Mouse (Mus musculus) liver, embryonic 15.5 days (tissue): ENCODE results near the gene 4932438H23Rik. TPM values are rescaled to one million over a fixed set of nuclear protein-coding genes. Genes with fewer than 3 reads are reported as not detected.

ENCODE experiments used
- ATAC-seq: fragments of 200-750 bp; cut with Nextera tagmentation; 2 replicates; pipeline ENCODE4 v1.8.0; 2017; ENCODE audit warnings: moderate number of reproducible peaks, mild to moderate bottlenecking, moderate library complexity; ENCODE audit not compliant: insufficient read depth
- H3K27ac ChIP-seq: fragments of 300-500 bp; sonication (generic); replicated peaks from 2 replicates; pipeline ENCODE4 v1.5.1; 2015; ENCODE audit warnings: mild to moderate bottlenecking, inconsistent platforms
- H3K27me3 ChIP-seq: fragments of 300-500 bp; sonication (generic); 2 replicates; pipeline ENCODE4 v1.6.1; 2015; ENCODE audit warnings: mild to moderate bottlenecking, inconsistent platforms
- H3K36me3 ChIP-seq: fragments of 300-500 bp; sonication (generic); replicated peaks from 2 replicates; pipeline ENCODE4 v1.6.1; 2015; ENCODE audit warnings: moderate library complexity, mild to moderate bottlenecking, inconsistent platforms
- H3K4me1 ChIP-seq: fragments of 300-500 bp; sonication (generic); replicated peaks from 2 replicates; pipeline ENCODE4 v1.6.1; 2015; ENCODE audit warnings: inconsistent platforms
- H3K4me2 ChIP-seq: fragments of 300-500 bp; sonication (generic); 2 replicates; pipeline ENCODE4 v1.6.1; 2015; ENCODE audit warnings: moderate library complexity, mild to moderate bottlenecking, inconsistent platforms
- H3K4me3 ChIP-seq: fragments of 300-500 bp; sonication (generic); replicated peaks from 2 replicates; pipeline ENCODE4 v1.5.1; 2015; ENCODE audit warnings: mild to moderate bottlenecking, inconsistent platforms
- H3K9ac ChIP-seq: fragments of 300-500 bp; sonication (generic); 2 replicates; pipeline ENCODE4 v1.6.1; 2015; ENCODE audit warnings: moderate library complexity, mild to moderate bottlenecking, inconsistent platforms
- H3K9me3 ChIP-seq: fragments of 300-500 bp; sonication (generic); replicated peaks from 2 replicates; pipeline ENCODE4 v1.6.1; 2016; ENCODE audit warnings: inconsistent platforms
- WGBS: fragments of 180-500 bp; shearing (Covaris S2); methylation state at CpG from one replicate; pipeline ENCODE4 v1.1.7; 2015; ENCODE audit warnings: mixed read lengths; ENCODE audit not compliant: insufficient replicate concordance; 5-methylcytosine and 5-hydroxymethylcytosine counted together
- polyA plus RNA-seq: library from polyadenylated mRNA; unstranded; fragments of >200 nt; fragmentation: Nextera tagmentation; extraction: Ambion mirVana; gene quantifications from 2 replicates; pipeline ENCODE4 v1.2.1, GENCODE M21; 2015

Gene 4932438H23Rik
- polyA plus RNA-seq, 1 experiment from 2014 or later, result not detected

- peaks cover 45% of the 10 kb centered on the region; the same call in 1 of the 2 replicates for H3K27me3 ChIP-seq
- no peak overlapping the region for H3K9ac ChIP-seq
- ATAC-seq, result no peak
- no peak overlapping the region for H3K4me3 ChIP-seq
- no peak overlapping the region for H3K27ac ChIP-seq
- H3K9me3 ChIP-seq, result no peaks in the 10 kb centered on the region
- 46% methylated on average over 16 of the region's 16 CpGs for WGBS
- no peaks in the 10 kb centered on the region for H3K36me3 ChIP-seq
- H3K4me2 ChIP-seq, result no peak overlapping the region
- H3K4me1 ChIP-seq, result no peaks in the 10 kb centered on the region
Measured at GRCm38 (mm10) chr16:91056043-91056821, 38.7 kb downstream of the 4932438H23Rik start.

GRCm38 (mm10) chr16:91055150-91055549, 39.8 kb downstream of the 4932438H23Rik start:
- H3K9me3 ChIP-seq, result no peaks in the 10 kb centered on the region
- no peaks in the 10 kb centered on the region for H3K4me1 ChIP-seq
- no peak for ATAC-seq
- no peak overlapping the region for H3K9ac ChIP-seq
- no peak overlapping the region for H3K27ac ChIP-seq
- H3K36me3 ChIP-seq, result no peaks in the 10 kb centered on the region
- H3K27me3 ChIP-seq, result peaks cover 48% of the 10 kb centered on the region
- H3K4me3 ChIP-seq, result no peak overlapping the region
- H3K4me2 ChIP-seq, result no peak overlapping the region
- 66% methylated on average over 5 of the region's 5 CpGs for WGBS

GRCm38 (mm10) chr16:91053599-91053998, 41.3 kb downstream of the 4932438H23Rik start:
- Histone ChIP-seq H3K27me3 (peaks cover 56% of the 10 kb centered on the region), H3K36me3 (no peaks in the 10 kb centered on the region), H3K9ac (no peak overlapping the region), H3K4me2 (no peak overlapping the region), H3K4me1 (no peaks in the 10 kb centered on the region), H3K9me3 (no peaks in the 10 kb centered on the region), H3K27ac (no peak overlapping the region), H3K4me3 (no peak overlapping the region)
- WGBS, result 52% methylated on average over 8 of the region's 8 CpGs
- no peak for ATAC-seq

- Histone ChIP-seq H3K27me3 (peaks cover 17% of the 10 kb centered on the region), H3K9me3 (no peaks in the 10 kb centered on the region), H3K27ac (no peak overlapping the region), H3K4me2 (peak overlapping the region; percentile 87), H3K4me3 (peak overlapping the region; percentile 92), H3K36me3 (peaks cover 16% of the 10 kb centered on the region), H3K9ac (no peak overlapping the region), H3K4me1 (peaks cover 36% of the 10 kb centered on the region)
- no peak for ATAC-seq
- 61% methylated on average over 8 of the region's 8 CpGs for WGBS
Measured at GRCm38 (mm10) chr16:91045511-91045910, 49.4 kb downstream of the 4932438H23Rik start.

GRCm38 (mm10) chr16:91044270-91045182, 50.4 kb downstream of the 4932438H23Rik start, which contains the start of gene Paxbp1:
Gene Paxbp1, minus strand, starts transcription at chr16:91044543.
- 2% methylated on average over 70 of the region's 70 CpGs for WGBS
- peak within 1 kb of the TSS; percentile 96 for H3K9ac ChIP-seq
- ATAC-seq, result peak; percentile 98
- H3K4me2 ChIP-seq, result peak within 1 kb of the TSS; percentile 87
- H3K27ac ChIP-seq, result peak within 1 kb of the TSS; percentile 92
- H3K4me3 ChIP-seq, result peak within 1 kb of the TSS; percentile 92
- no peaks in the 10 kb centered on the region for H3K9me3 ChIP-seq
- H3K27me3 ChIP-seq, result peaks cover 11% of the 10 kb centered on the region; the same call in 1 of the 2 replicates
- H3K36me3 ChIP-seq, result peaks cover 24% of the 10 kb centered on the region
- H3K4me1 ChIP-seq, result peaks cover 37% of the 10 kb centered on the region

GRCm38 (mm10) chr16:91043461-91044248, 51.3 kb downstream of the 4932438H23Rik start:
- peaks cover 37% of the 10 kb centered on the region for H3K4me1 ChIP-seq
- peak overlapping the region; percentile 87 for H3K4me2 ChIP-seq
- WGBS, result under 1% methylated on average over 63 of the region's 63 CpGs
- peak overlapping the region; percentile 92 for H3K4me3 ChIP-seq
- H3K27me3 ChIP-seq, result peaks cover 8% of the 10 kb centered on the region; the same call in 1 of the 2 replicates
- H3K9me3 ChIP-seq, result no peaks in the 10 kb centered on the region
- peak; percentile 42 for ATAC-seq
- peak overlapping the region; percentile 96 for H3K9ac ChIP-seq
- H3K36me3 ChIP-seq, result peaks cover 31% of the 10 kb centered on the region
- H3K27ac ChIP-seq, result peak overlapping the region; percentile 92

- Histone ChIP-seq H3K4me3 (peak overlapping the region; percentile 92), H3K4me1 (peaks cover 37% of the 10 kb centered on the region), H3K9ac (peak overlapping the region; percentile 48), H3K4me2 (peak overlapping the region; percentile 87), H3K27ac (no peak overlapping the region), H3K36me3 (peaks cover 42% of the 10 kb centered on the region), H3K27me3 (peaks cover 5% of the 10 kb centered on the region; the same call in 1 of the 2 replicates), H3K9me3 (no peaks in the 10 kb centered on the region)
- ATAC-seq, result no peak
- WGBS, result 47% methylated on average over 1 of the region's 1 CpGs
Measured at GRCm38 (mm10) chr16:91042640-91043039, 52.3 kb downstream of the 4932438H23Rik start.

- Histone ChIP-seq H3K27me3 (no peaks in the 10 kb centered on the region), H3K4me2 (no peak overlapping the region), H3K4me3 (no peak overlapping the region), H3K9me3 (no peaks in the 10 kb centered on the region), H3K9ac (no peak overlapping the region), H3K27ac (no peak overlapping the region), H3K4me1 (peaks cover 5% of the 10 kb centered on the region; the same call in 1 of the 2 replicates), H3K36me3 (peaks cover 89% of the 10 kb centered on the region)
- 84% methylated on average over 10 of the region's 10 CpGs for WGBS
- ATAC-seq, result no peak
Measured at GRCm38 (mm10) chr16:91035866-91036265, 59.1 kb downstream of the 4932438H23Rik start.

GRCm38 (mm10) chr16:91030751-91031150, 64.2 kb downstream of the 4932438H23Rik start:
- H3K9ac ChIP-seq, result no peak overlapping the region
- no peak overlapping the region for H3K4me3 ChIP-seq
- H3K4me1 ChIP-seq, result no peaks in the 10 kb centered on the region
- H3K9me3 ChIP-seq, result no peaks in the 10 kb centered on the region
- no peak overlapping the region for H3K4me2 ChIP-seq
- no peak for ATAC-seq
- WGBS, result 88% methylated on average over 4 of the region's 4 CpGs
- no peaks in the 10 kb centered on the region for H3K27me3 ChIP-seq
- H3K27ac ChIP-seq, result no peak overlapping the region
- H3K36me3 ChIP-seq, result peaks cover 91% of the 10 kb centered on the region

GRCm38 (mm10) chr16:91029901-91030300, 65.0 kb downstream of the 4932438H23Rik start:
- Histone ChIP-seq H3K9me3 (no peaks in the 10 kb centered on the region), H3K4me2 (no peak overlapping the region), H3K27ac (no peak overlapping the region), H3K9ac (no peak overlapping the region), H3K4me3 (no peak overlapping the region), H3K27me3 (no peaks in the 10 kb centered on the region), H3K4me1 (no peaks in the 10 kb centered on the region), H3K36me3 (peaks cover 92% of the 10 kb centered on the region)
- 85% methylated on average over 2 of the region's 2 CpGs for WGBS
- no peak for ATAC-seq
